Mouse (Mus musculus): ENCODE data around the gene Plin5.

The Plin5 gene

GRCm38 (mm10) chr17:56133457-56134363 is 16.3 kb upstream of the Plin5 start:
- peak; percentile 26 for DNase-seq (ENCODE audit: low read depth)

- peak; percentile 88 for DNase-seq (ENCODE audit: low read depth)
Observed at GRCm38 (mm10) chr17:56132661-56133060, 15.3 kb upstream of the Plin5 start.

GRCm38 (mm10) chr17:56131814-56132213 is 14.4 kb upstream of the Plin5 start:
- peak; percentile 86 for DNase-seq (ENCODE audit: low read depth)

GRCm38 (mm10) chr17:56131136-56131535 is 13.7 kb upstream of the Plin5 start:
- no peak for DNase-seq (ENCODE audit: low read depth)

GRCm38 (mm10) chr17:56128246-56128645 is 10.8 kb upstream of the Plin5 start:
- no peak for DNase-seq (ENCODE audit: low read depth)

GRCm38 (mm10) chr17:56126175-56126574 is 8.8 kb upstream of the Plin5 start:
- no peak for DNase-seq (ENCODE audit: low read depth)

- no peak for DNase-seq (ENCODE audit: low read depth)
Observed at GRCm38 (mm10) chr17:56125276-56125630, 7.9 kb upstream of the Plin5 start.

GRCm38 (mm10) chr17:56124377-56125275 is 7.2 kb upstream of the Plin5 start:
- peak; percentile 77 for DNase-seq (ENCODE audit: low read depth)

- DNase-seq (ENCODE audit: low read depth), result no peak
Observed at GRCm38 (mm10) chr17:56123681-56124340, 6.4 kb upstream of the Plin5 start.

- no peak for DNase-seq (ENCODE audit: low read depth)
Observed at GRCm38 (mm10) chr17:56123161-56123560, 5.8 kb upstream of the Plin5 start.

GRCm38 (mm10) chr17:56121826-56122225 is 4.4 kb upstream of the Plin5 start, which contains the start of gene Lrg1:
Gene Lrg1, minus strand, starts transcription at chr17:56122001.
- no peak for DNase-seq (ENCODE audit: low read depth)

- no peak for DNase-seq (ENCODE audit: low read depth)
Observed at GRCm38 (mm10) chr17:56119981-56120880, 2.8 kb upstream of the Plin5 start.

- DNase-seq (ENCODE audit: low read depth), result no peak
Observed at GRCm38 (mm10) chr17:56119431-56119830, 2.0 kb upstream of the Plin5 start.

- no peak for DNase-seq (ENCODE audit: low read depth)
Observed at GRCm38 (mm10) chr17:56116193-56116592, 1.2 kb downstream of the Plin5 start.

GRCm38 (mm10) chr17:56112743-56113142 is 4.7 kb downstream of the Plin5 start:
- DNase-seq (ENCODE audit: low read depth), result no peak

- DNase-seq (ENCODE audit: low read depth), result peak; percentile 80
Observed at GRCm38 (mm10) chr17:56111864-56112263, 5.5 kb downstream of the Plin5 start.

- no peak for DNase-seq (ENCODE audit: low read depth)
Observed at GRCm38 (mm10) chr17:56111021-56111420, 6.4 kb downstream of the Plin5 start.

- no peak for DNase-seq (ENCODE audit: low read depth)
Observed at GRCm38 (mm10) chr17:56110571-56110970, 6.8 kb downstream of the Plin5 start.

- DNase-seq (ENCODE audit: low read depth), result no peak
Observed at GRCm38 (mm10) chr17:56109219-56110051, 8.0 kb downstream of the Plin5 start, which contains the start of gene Plin4. Gene Plin4, minus strand, starts transcription at chr17:56109803.

All from naive thymus-derived CD4-positive, alpha-beta T cell, adult 2 months (primary cell).